Mouse (Mus musculus): Measurements from ENCODE around the gene Mfsd10. TPM values are rescaled to one million over a fixed set of nuclear protein-coding genes. Genes with fewer than 3 reads are reported as not detected.
A peak's percentile ranks its signal among the peaks of the same experiment; 100 is the strongest.

Gene Mfsd10
- 87.7 and 96.0 TPM in 2 replicates for polyA plus RNA-seq (2014; fragmentation: Nextera tagmentation; extraction: Ambion mirVana)

GRCm38 (mm10) chr5:34636481-34637287 lies at the start of gene Mfsd10:
TSS of gene Mfsd10 (minus strand) at chr5:34637212.
- Histone ChIP-seq H3K9ac (ENCODE audit: low read length) (peak within 1 kb of the TSS; percentile 80), H3K4me3 (ENCODE audit: low read depth, low read length) (peak within 1 kb of the TSS; percentile 51), H3K36me3 (ENCODE audit: control insufficient read depth, insufficient read depth, low read length) (no peaks in the 10 kb centered on the region; the same call in 1 of the 2 replicates), H3K4me2 (ENCODE audit: low read depth, low read length, severe bottlenecking) (peak within 1 kb of the TSS; percentile 94), H3K9me3 (ENCODE audit: control insufficient read depth, low read length) (no peaks in the 10 kb centered on the region), H3K27ac (ENCODE audit: low read depth, low read length) (peak within 1 kb of the TSS; percentile 51), H3K27me3 (ENCODE audit: control insufficient read depth, insufficient read depth, low read length) (no peaks in the 10 kb centered on the region), H3K4me1 (replicated peaks; ENCODE audit: control insufficient read depth, insufficient read depth, low read length) (0 out of 2 replicates have a peak, but pooled peaks cover 2% of the 10 kb centered on the region)
- WGBS, result 0% methylated on average over 48 of the region's 48 CpGs
- peak; percentile 85 for ATAC-seq (replicated peaks; ENCODE audit: low FRiP score)
- DNase-seq (ENCODE audit: low spot score), result peak; percentile 87

- H3K27ac ChIP-seq (ENCODE audit: low read depth, low read length), result no peak overlapping the region
- H3K4me2 ChIP-seq (ENCODE audit: low read depth, low read length, severe bottlenecking), result no peak overlapping the region
- 72% methylated on average over 4 of the region's 4 CpGs for WGBS
- no peak overlapping the region for H3K9ac ChIP-seq (ENCODE audit: low read length)
- H3K4me3 ChIP-seq (ENCODE audit: low read depth, low read length), result no peak overlapping the region
- no peaks in the 10 kb centered on the region for H3K9me3 ChIP-seq (ENCODE audit: control insufficient read depth, low read length)
- no peaks in the 10 kb centered on the region for H3K27me3 ChIP-seq (ENCODE audit: control insufficient read depth, insufficient read depth, low read length)
- H3K36me3 ChIP-seq (ENCODE audit: control insufficient read depth, insufficient read depth, low read length), result no peaks in the 10 kb centered on the region
- ATAC-seq (replicated peaks; ENCODE audit: low FRiP score), result no peak
- no peaks in the 10 kb centered on the region for H3K4me1 ChIP-seq (replicated peaks; ENCODE audit: control insufficient read depth, insufficient read depth, low read length)
- no peak for DNase-seq (ENCODE audit: low spot score)
Observed at GRCm38 (mm10) chr5:34670280-34670679, 33.3 kb upstream of the Mfsd10 start.

- Histone ChIP-seq H3K4me3 (ENCODE audit: low read depth, low read length) (no peak overlapping the region), H3K4me2 (ENCODE audit: low read depth, low read length, severe bottlenecking) (no peak overlapping the region), H3K9me3 (ENCODE audit: control insufficient read depth, low read length) (no peaks in the 10 kb centered on the region), H3K4me1 (replicated peaks; ENCODE audit: control insufficient read depth, insufficient read depth, low read length) (no peaks in the 10 kb centered on the region), H3K27me3 (ENCODE audit: control insufficient read depth, insufficient read depth, low read length) (no peaks in the 10 kb centered on the region), H3K9ac (ENCODE audit: low read length) (no peak overlapping the region), H3K27ac (ENCODE audit: low read depth, low read length) (no peak overlapping the region), H3K36me3 (ENCODE audit: control insufficient read depth, insufficient read depth, low read length) (no peaks in the 10 kb centered on the region)
- 83% methylated on average over 2 of the region's 2 CpGs for WGBS
- DNase-seq (ENCODE audit: low spot score), result no peak
- no peak for ATAC-seq (replicated peaks; ENCODE audit: low FRiP score)
Observed at GRCm38 (mm10) chr5:34669493-34669892, 32.5 kb upstream of the Mfsd10 start.

GRCm38 (mm10) chr5:34663231-34663630 lies 26.2 kb upstream of the Mfsd10 start:
- no peak overlapping the region for H3K27ac ChIP-seq (ENCODE audit: low read depth, low read length)
- 96% methylated on average over 2 of the region's 2 CpGs for WGBS
- no peaks in the 10 kb centered on the region for H3K36me3 ChIP-seq (ENCODE audit: control insufficient read depth, insufficient read depth, low read length)
- DNase-seq (ENCODE audit: low spot score), result no peak
- no peak overlapping the region for H3K4me2 ChIP-seq (ENCODE audit: low read depth, low read length, severe bottlenecking)
- H3K9ac ChIP-seq (ENCODE audit: low read length), result no peak overlapping the region
- no peak overlapping the region for H3K4me3 ChIP-seq (ENCODE audit: low read depth, low read length)
- no peaks in the 10 kb centered on the region for H3K27me3 ChIP-seq (ENCODE audit: control insufficient read depth, insufficient read depth, low read length)
- no peak for ATAC-seq (replicated peaks; ENCODE audit: low FRiP score)
- H3K4me1 ChIP-seq (replicated peaks; ENCODE audit: control insufficient read depth, insufficient read depth, low read length), result no peaks in the 10 kb centered on the region; the same call in 1 of the 2 replicates
- no peaks in the 10 kb centered on the region for H3K9me3 ChIP-seq (ENCODE audit: control insufficient read depth, low read length)

GRCm38 (mm10) chr5:34661909-34662308 lies 24.9 kb upstream of the Mfsd10 start:
- no peaks in the 10 kb centered on the region for H3K9me3 ChIP-seq (ENCODE audit: control insufficient read depth, low read length)
- H3K27me3 ChIP-seq (ENCODE audit: control insufficient read depth, insufficient read depth, low read length), result no peaks in the 10 kb centered on the region
- no peak overlapping the region for H3K4me2 ChIP-seq (ENCODE audit: low read depth, low read length, severe bottlenecking)
- ATAC-seq (replicated peaks; ENCODE audit: low FRiP score) (no peak), DNase-seq (ENCODE audit: low spot score) (no peak)
- H3K4me1 ChIP-seq (replicated peaks; ENCODE audit: control insufficient read depth, insufficient read depth, low read length), result no peaks in the 10 kb centered on the region; the same call in 1 of the 2 replicates
- H3K36me3 ChIP-seq (ENCODE audit: control insufficient read depth, insufficient read depth, low read length), result no peaks in the 10 kb centered on the region
- WGBS, result 85% methylated on average over 4 of the region's 4 CpGs
- H3K4me3 ChIP-seq (ENCODE audit: low read depth, low read length), result no peak overlapping the region
- H3K9ac ChIP-seq (ENCODE audit: low read length), result no peak overlapping the region
- no peak overlapping the region for H3K27ac ChIP-seq (ENCODE audit: low read depth, low read length)

GRCm38 (mm10) chr5:34660591-34661130 lies 23.6 kb upstream of the Mfsd10 start:
- DNase-seq (ENCODE audit: low spot score), result no peak
- Histone ChIP-seq H3K27me3 (ENCODE audit: control insufficient read depth, insufficient read depth, low read length) (no peaks in the 10 kb centered on the region), H3K4me1 (replicated peaks; ENCODE audit: control insufficient read depth, insufficient read depth, low read length) (no peaks in the 10 kb centered on the region; the same call in 1 of the 2 replicates), H3K27ac (ENCODE audit: low read depth, low read length) (peak overlapping the region; percentile 53), H3K36me3 (ENCODE audit: control insufficient read depth, insufficient read depth, low read length) (no peaks in the 10 kb centered on the region; the same call in 1 of the 2 replicates), H3K9me3 (ENCODE audit: control insufficient read depth, low read length) (no peaks in the 10 kb centered on the region), H3K4me2 (ENCODE audit: low read depth, low read length, severe bottlenecking) (peak overlapping the region; percentile 61), H3K4me3 (ENCODE audit: low read depth, low read length) (peak overlapping the region; percentile 74), H3K9ac (ENCODE audit: low read length) (peak overlapping the region; percentile 64)
- peak; percentile 8; the same call in 1 of the 2 replicates for ATAC-seq (replicated peaks; ENCODE audit: low FRiP score)
- 2% methylated on average over 56 of the region's 57 CpGs for WGBS

GRCm38 (mm10) chr5:34659686-34660590 lies 22.9 kb upstream of the Mfsd10 start, which contains the start of the genes Nop14 and Grk4:
TSS of gene Nop14 (minus strand) at chr5:34660148.
TSS of gene Grk4 (plus strand) at chr5:34660379.
- Histone ChIP-seq H3K9me3 (ENCODE audit: control insufficient read depth, low read length) (no peaks in the 10 kb centered on the region), H3K4me1 (replicated peaks; ENCODE audit: control insufficient read depth, insufficient read depth, low read length) (no peaks in the 10 kb centered on the region; the same call in 1 of the 2 replicates), H3K36me3 (ENCODE audit: control insufficient read depth, insufficient read depth, low read length) (peaks cover 5% of the 10 kb centered on the region; the same call in 1 of the 2 replicates), H3K4me2 (ENCODE audit: low read depth, low read length, severe bottlenecking) (peak within 1 kb of the TSS; percentile 61), H3K9ac (ENCODE audit: low read length) (peak within 1 kb of the TSS; percentile 71), H3K4me3 (ENCODE audit: low read depth, low read length) (peak within 1 kb of the TSS; percentile 74), H3K27me3 (ENCODE audit: control insufficient read depth, insufficient read depth, low read length) (no peaks in the 10 kb centered on the region), H3K27ac (ENCODE audit: low read depth, low read length) (peak within 1 kb of the TSS; percentile 53)
- peak; percentile 100 for ATAC-seq (replicated peaks; ENCODE audit: low FRiP score)
- DNase-seq (ENCODE audit: low spot score), result peak; percentile 99
- under 1% methylated on average over 60 of the region's 60 CpGs for WGBS

GRCm38 (mm10) chr5:34657556-34657955 lies 20.5 kb upstream of the Mfsd10 start:
- WGBS, result 90% methylated on average over 8 of the region's 8 CpGs
- DNase-seq (ENCODE audit: low spot score) (no peak), ATAC-seq (replicated peaks; ENCODE audit: low FRiP score) (no peak)
- Histone ChIP-seq H3K27me3 (ENCODE audit: control insufficient read depth, insufficient read depth, low read length) (no peaks in the 10 kb centered on the region), H3K4me1 (replicated peaks; ENCODE audit: control insufficient read depth, insufficient read depth, low read length) (no peaks in the 10 kb centered on the region; the same call in 1 of the 2 replicates), H3K4me3 (ENCODE audit: low read depth, low read length) (no peak overlapping the region), H3K9ac (ENCODE audit: low read length) (no peak overlapping the region), H3K36me3 (ENCODE audit: control insufficient read depth, insufficient read depth, low read length) (peaks cover 9% of the 10 kb centered on the region; the same call in 1 of the 2 replicates), H3K9me3 (ENCODE audit: control insufficient read depth, low read length) (no peaks in the 10 kb centered on the region), H3K4me2 (ENCODE audit: low read depth, low read length, severe bottlenecking) (no peak overlapping the region), H3K27ac (ENCODE audit: low read depth, low read length) (no peak overlapping the region)

Data from forebrain, embryonic 11.5 days (tissue).